Mouse (Mus musculus) MEL (cell line): ENCODE results near the gene Zswim7.

Experiments used
- POLR2A ChIP-seq, 2 experiments: IDR thresholded peaks; 2 replicates each; pipeline ENCODE4 v1.6.1; 2011 to 2012; ENCODE audit warnings: low read length in 2 of 2, mild to moderate bottlenecking in 2 of 2, control low read depth in 1 of 2, improper control_type of control experiment in 1 of 2, low read depth in 1 of 2, moderate library complexity in 1 of 2; ENCODE audit not compliant: control insufficient read depth in 1 of 2, insufficient read depth in 1 of 2, poor library complexity in 1 of 2
- SMC3 ChIP-seq: IDR thresholded peaks from 2 replicates; pipeline ENCODE4 v1.6.1; 2011; ENCODE audit warnings: low read depth, low read length, improper control_type of control experiment
- USF1 ChIP-seq: IDR thresholded peaks from 2 replicates; pipeline ENCODE4 v1.6.1; 2014; ENCODE audit warnings: low read depth, mild to moderate bottlenecking, inconsistent platforms, low read length, improper control_type of control experiment, moderate library complexity

- TF ChIP-seq USF1 (no peak), SMC3 (no peak), POLR2A (IDR thresholded peaks at IDR 0.05; ENCODE audit: control insufficient read depth in 1 of 2, insufficient read depth in 1 of 2, low read depth in 1 of 2, low read length in 2 of 2, poor library complexity in 1 of 2) (no peak)
Observed at GRCm38 (mm10) chr11:62266466-62267214, 14.5 kb downstream of the Zswim7 start.
